In genomic region chr11:98937914-98938694, GRCm38 (mm10) we compare ENCODE assay signal across 9 mouse cellular contexts. TPM values are rescaled to one million over a fixed set of nuclear protein-coding genes. Genes with fewer than 3 reads are reported as not detected.
DNase-seq lines count a peak whose midpoint lies in the region; ATAC-seq lines count a peak whose summit lies in the region.
"Had no signal": no experiment of that assay in that cellular context is flagged by ENCODE, and none has a peak within 500 bp of the region (broad histone marks: within the 10 kb centered on the region; RNA-seq: fewer than 3 reads in every experiment).

No protein-coding gene starts in this region.

- peak overlapping the region; percentile 81 for H3K4me3 ChIP-seq in embryonic facial prominence, embryonic 15.5 days (replicated peaks)
- peak overlapping the region; percentile 71 for H3K4me3 ChIP-seq in hindbrain, embryonic 15.5 days
- H3K4me3 ChIP-seq in liver, embryonic 15.5 days (replicated peaks): peak overlapping the region; percentile 63
- H3K4me3 ChIP-seq in neural tube, embryonic 14.5 days (ENCODE audit: low read depth, low read length): peak overlapping the region; percentile 51

- peak overlapping the region; percentile 96 for H3K27ac ChIP-seq in embryonic facial prominence, embryonic 15.5 days (replicated peaks)
- H3K27ac ChIP-seq in hindbrain, embryonic 15.5 days (replicated peaks): peak overlapping the region; percentile 57; the same call in 1 of the 2 replicates
- peak overlapping the region; percentile 61 for H3K27ac ChIP-seq in liver, embryonic 15.5 days (replicated peaks)
- 0 out of 2 replicates have a peak overlapping the region, but pooled peaks have one; percentile 13 for H3K27ac ChIP-seq in neural tube, embryonic 14.5 days (ENCODE audit: low read depth, low read length)

- H3K9me3 ChIP-seq in embryonic facial prominence, embryonic 15.5 days (replicated peaks): no peaks in the 10 kb centered on the region
- no peaks in the 10 kb centered on the region for H3K9me3 ChIP-seq in hindbrain, embryonic 15.5 days
- H3K9me3 ChIP-seq in liver, embryonic 15.5 days (replicated peaks): no peaks in the 10 kb centered on the region
- no peaks in the 10 kb centered on the region for H3K9me3 ChIP-seq in neural tube, embryonic 14.5 days (ENCODE audit: control insufficient read depth, low read length)

- H3K27me3 ChIP-seq in embryonic facial prominence, embryonic 15.5 days: no peaks in the 10 kb centered on the region
- no peaks in the 10 kb centered on the region for H3K27me3 ChIP-seq in hindbrain, embryonic 15.5 days
- peaks cover 80% of the 10 kb centered on the region for H3K27me3 ChIP-seq in liver, embryonic 15.5 days
- H3K27me3 ChIP-seq in neural tube, embryonic 14.5 days (ENCODE audit: control insufficient read depth, insufficient read depth, low read length): no peaks in the 10 kb centered on the region

- ATAC-seq in embryonic facial prominence, embryonic 15.5 days (ENCODE audit: insufficient number of reproducible peaks, low FRiP score, low TSS enrichment, low read depth): no peak
- ATAC-seq in hindbrain, embryonic 15.5 days (ENCODE audit: low FRiP score, low read depth): peak; percentile 7; the same call in 1 of the 2 replicates
- peak; percentile 13 for ATAC-seq in liver, embryonic 15.5 days (ENCODE audit: insufficient read depth)
- ATAC-seq in neural tube, embryonic 14.5 days (ENCODE audit: low read depth): no peak

- no peaks in the 10 kb centered on the region; the same call in 1 of the 2 replicates for H3K36me3 ChIP-seq in embryonic facial prominence, embryonic 15.5 days
- no peaks in the 10 kb centered on the region for H3K36me3 ChIP-seq in hindbrain, embryonic 15.5 days
- H3K36me3 ChIP-seq in liver, embryonic 15.5 days (replicated peaks): no peaks in the 10 kb centered on the region
- no peaks in the 10 kb centered on the region for H3K36me3 ChIP-seq in neural tube, embryonic 14.5 days (ENCODE audit: control insufficient read depth, insufficient read depth, low read length)

- H3K4me2 ChIP-seq in embryonic facial prominence, embryonic 15.5 days (replicated peaks): peak overlapping the region; percentile 80
- peak overlapping the region; percentile 98 for H3K4me2 ChIP-seq in hindbrain, embryonic 15.5 days
- H3K4me2 ChIP-seq in liver, embryonic 15.5 days: peak overlapping the region; percentile 88
- peak overlapping the region; percentile 81 for H3K4me2 ChIP-seq in neural tube, embryonic 14.5 days (ENCODE audit: low read depth, low read length)

- WGBS in embryonic facial prominence, embryonic 15.5 days: under 1% methylated on average over 39 of the region's 39 CpGs
- 2% methylated on average over 39 of the region's 39 CpGs for WGBS in hindbrain, embryonic 15.5 days
- 1% methylated on average over 39 of the region's 39 CpGs for WGBS in liver, embryonic 15.5 days (ENCODE audit: insufficient replicate concordance)
- under 1% methylated on average over 39 of the region's 39 CpGs for WGBS in neural tube, embryonic 14.5 days

- DNase-seq in adrenal gland, adult 18-20 months (ENCODE audit: low spot score in 2 of 2): peak; percentile 61 to 67
- DNase-seq in adrenal gland, postnatal 4 days (ENCODE audit: low spot score in 2 of 2): no peak
- peak; percentile 83 for DNase-seq in CD4-positive helper T cell, adult 2 months (ENCODE audit: low read depth, low spot score)
- DNase-seq in layer of hippocampus, postnatal 14 days (ENCODE audit: low spot score in 2 of 2): no peak

- H3K4me1 ChIP-seq in embryonic facial prominence, embryonic 15.5 days: peaks cover 86% of the 10 kb centered on the region
- H3K4me1 ChIP-seq in hindbrain, embryonic 15.5 days (replicated peaks): peaks cover 73% of the 10 kb centered on the region
- peaks cover 76% of the 10 kb centered on the region for H3K4me1 ChIP-seq in liver, embryonic 15.5 days (replicated peaks)
- peaks cover 60% of the 10 kb centered on the region for H3K4me1 ChIP-seq in neural tube, embryonic 14.5 days (ENCODE audit: control insufficient read depth, insufficient read depth, low read length)

- peak overlapping the region; percentile 75 for H3K9ac ChIP-seq in embryonic facial prominence, embryonic 15.5 days
- peak overlapping the region; percentile 72 for H3K9ac ChIP-seq in hindbrain, embryonic 15.5 days
- peak overlapping the region; percentile 57 for H3K9ac ChIP-seq in liver, embryonic 15.5 days
- H3K9ac ChIP-seq in neural tube, embryonic 14.5 days (replicated peaks; ENCODE audit: low read depth, low read length): peak overlapping the region; percentile 58

RNA-seq across cellular contexts. Expression of gene Rara, which starts 10.5 kb away (rescaled TPM):
- 10 to 100 TPM; 16.2 to 16.7 TPM for total RNA-seq in adrenal gland, adult 18-20 months (2021)
- total RNA-seq in adrenal gland, postnatal 4 days (2021): 10 to 100 TPM; 46.4 to 50.6 TPM
- polyA plus RNA-seq in embryonic facial prominence, embryonic 15.5 days (2015; fragmentation: Nextera tagmentation; extraction: Ambion mirVana): 50.0 and 53.5 TPM in 2 replicates
- polyA plus RNA-seq in hindbrain, embryonic 15.5 days (2015; fragmentation: Nextera tagmentation; extraction: Ambion mirVana): 11.4 and 16.8 TPM in 2 replicates
- 4.4 and 4.5 TPM in 2 replicates for polyA plus RNA-seq in liver, embryonic 15.5 days (2015; fragmentation: Nextera tagmentation; extraction: Ambion mirVana)
- 22.1 and 22.3 TPM in 2 replicates for polyA plus RNA-seq in neural tube, embryonic 14.5 days (2014; fragmentation: Nextera tagmentation; extraction: Ambion mirVana)
- 10 to 100 TPM; 20.2 to 20.3 TPM for total RNA-seq in layer of hippocampus, postnatal 14 days (2021)

RNA-seq across cellular contexts. Expression of gene Cdc6, which starts 30.5 kb away (rescaled TPM):
- under 1 TPM; 0.32 to 0.43 TPM for total RNA-seq in adrenal gland, adult 18-20 months (2021)
- total RNA-seq in adrenal gland, postnatal 4 days (2021): 1 to 10 TPM; 7.5 to 9.1 TPM
- 22.6 and 22.7 TPM in 2 replicates for polyA plus RNA-seq in embryonic facial prominence, embryonic 15.5 days (2015; fragmentation: Nextera tagmentation; extraction: Ambion mirVana)
- 5.5 and 6.0 TPM in 2 replicates for polyA plus RNA-seq in hindbrain, embryonic 15.5 days (2015; fragmentation: Nextera tagmentation; extraction: Ambion mirVana)
- polyA plus RNA-seq in liver, embryonic 15.5 days (2015; fragmentation: Nextera tagmentation; extraction: Ambion mirVana): 54.6 and 58.0 TPM in 2 replicates
- polyA plus RNA-seq in neural tube, embryonic 14.5 days (2014; fragmentation: Nextera tagmentation; extraction: Ambion mirVana): 2.1 and 2.8 TPM in 2 replicates
- total RNA-seq in layer of hippocampus, postnatal 14 days (2021): under 1 TPM; 0.81 to 0.97 TPM

RNA-seq across cellular contexts. Expression of gene Gjd3, which starts 44.7 kb away (rescaled TPM):
- not detected for total RNA-seq in adrenal gland, adult 18-20 months (2021)
- total RNA-seq in adrenal gland, postnatal 4 days (2021): 1 to 10 TPM in 1 of 2 experiments, under 1 TPM in 1; 0.50 to 1.0 TPM
- polyA plus RNA-seq in embryonic facial prominence, embryonic 15.5 days (2015; fragmentation: Nextera tagmentation; extraction: Ambion mirVana): 0.96 and 1.1 TPM in 2 replicates
- polyA plus RNA-seq in hindbrain, embryonic 15.5 days (2015; fragmentation: Nextera tagmentation; extraction: Ambion mirVana): 1.8 and 3.1 TPM in 2 replicates
- polyA plus RNA-seq in liver, embryonic 15.5 days (2015; fragmentation: Nextera tagmentation; extraction: Ambion mirVana): not detected in 2 replicates
- 0.89 and 2.2 TPM in 2 replicates for polyA plus RNA-seq in neural tube, embryonic 14.5 days (2014; fragmentation: Nextera tagmentation; extraction: Ambion mirVana)
- total RNA-seq in layer of hippocampus, postnatal 14 days (2021): 1 to 10 TPM; 2.2 TPM
- total RNA-seq: hematopoietic stem cell, adult 5-6 weeks had no signal

Comparison
In these comparisons a context has a peak if more than half of its experiments do, and no peak if none do; other contexts are left out.
1. DNase-seq: peak in adrenal gland, adult 18-20 months (2 of 2) and CD4-positive helper T cell, adult 2 months (single experiment); none in adrenal gland, postnatal 4 days (0 of 2) and layer of hippocampus, postnatal 14 days (0 of 2).
2. ATAC-seq: peak in hindbrain, embryonic 15.5 days (single experiment) and liver, embryonic 15.5 days (single experiment); none in embryonic facial prominence, embryonic 15.5 days (single experiment) and neural tube, embryonic 14.5 days (single experiment).
3. H3K27ac ChIP-seq: peak in every context shown above with its lines; median percentile 96 in embryonic facial prominence, embryonic 15.5 days; 61 in liver, embryonic 15.5 days; 57 in hindbrain, embryonic 15.5 days; 13 in neural tube, embryonic 14.5 days.
4. Peak in every context shown above with its lines, with median percentiles within 50 percentile points of each other: H3K4me2 ChIP-seq, H3K4me3 ChIP-seq and H3K9ac ChIP-seq.